Mouse (Mus musculus) ES-E14 (cell line): ENCODE measurements around the gene Pou6f1.

Source experiments
- HCFC1 ChIP-seq: IDR thresholded peaks from 2 replicates; pipeline ENCODE4 v1.6.1; 2012; ENCODE audit warnings: low read length, inconsistent platforms, borderline replicate concordance; ENCODE audit not compliant: insufficient read depth
- ZC3H11A ChIP-seq: IDR thresholded peaks from 2 replicates; pipeline ENCODE4 v1.6.1; 2012; ENCODE audit warnings: low read depth, mild to moderate bottlenecking, inconsistent platforms, low read length, borderline replicate concordance

DNA sequence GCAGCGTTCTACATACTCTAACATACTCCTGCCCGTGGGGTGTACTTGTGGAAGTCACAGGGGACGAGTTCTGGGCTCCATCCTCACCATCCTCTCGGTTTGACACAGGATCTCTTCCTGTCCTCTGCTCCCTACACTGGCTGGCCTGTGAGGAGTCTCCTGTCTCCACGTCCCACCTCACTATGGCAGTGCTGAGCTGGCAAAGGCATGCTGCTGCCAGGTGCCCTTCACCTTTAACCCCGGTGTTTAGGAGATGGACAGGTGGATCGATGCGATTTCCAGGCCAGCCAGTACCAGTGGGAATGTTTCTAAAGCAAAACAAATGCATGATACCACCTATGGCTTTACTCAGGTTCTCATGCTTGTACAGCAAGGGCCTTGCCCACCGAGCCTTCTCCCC is 24.0 kb upstream of the Pou6f1 start:
- TF ChIP-seq HCFC1, result no peak
- TF ChIP-seq ZC3H11A, result no peak
